Mouse (Mus musculus) hindlimb bud, embryonic 11.5 days (tissue): ENCODE measurements around the gene Rnf186.

Experiments used
- DNase-seq: peaks from one replicate; pipeline ENCODE4 v3.0.0-alpha.2; 2012; ENCODE audit warnings: low read depth, low spot score; ENCODE audit errors: extremely low spot score

Gene Rnf186

GRCm38 (mm10) chr4:139007981-139008536, 41.1 kb downstream of the Rnf186 start:
- DNase-seq, result no peak

DNA sequence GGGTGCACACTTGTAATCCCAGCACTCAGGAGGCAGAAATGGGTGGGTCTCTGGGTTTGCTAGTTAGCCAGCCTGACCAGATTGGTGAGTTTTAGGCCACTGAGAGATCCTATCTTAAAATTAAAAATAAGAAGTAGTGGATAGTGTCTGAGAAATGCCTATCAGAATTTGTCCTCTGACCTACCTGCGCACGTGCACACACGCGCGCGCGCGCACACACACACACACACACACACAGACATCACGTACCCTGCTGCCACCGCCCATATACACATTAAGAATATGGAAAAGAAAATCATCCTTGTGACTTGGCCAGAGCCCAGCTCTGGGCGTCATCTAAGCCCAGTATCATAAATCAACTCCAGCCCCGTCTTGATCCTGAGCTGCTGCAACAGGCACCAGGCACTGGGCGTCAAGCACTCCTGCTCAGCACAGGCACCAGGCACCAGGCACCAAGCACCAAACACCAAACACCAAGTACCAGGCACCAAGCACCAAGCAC, 44.3 kb downstream of the Rnf186 start:
- no peak for DNase-seq

DNA sequence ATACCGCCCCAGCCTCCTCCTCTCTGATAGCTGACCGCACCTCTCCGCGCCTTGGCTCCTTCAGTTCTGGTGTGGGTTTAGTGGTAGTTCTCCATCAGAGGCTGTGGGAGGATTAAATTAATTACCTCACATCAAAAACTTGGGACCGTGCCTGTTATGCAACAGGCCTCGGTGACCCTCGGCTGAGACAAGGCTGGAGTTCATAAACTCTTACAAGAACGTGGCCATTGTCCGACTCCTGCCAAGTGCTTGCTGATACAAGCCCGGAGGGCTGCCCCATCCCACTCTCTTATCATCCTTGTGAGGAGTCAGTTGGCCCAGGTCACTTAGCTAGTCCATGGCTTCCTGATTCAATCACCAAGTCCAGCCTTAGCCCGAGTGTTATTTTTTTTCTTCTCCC, 46.4 kb downstream of the Rnf186 start:
- no peak for DNase-seq

DNA sequence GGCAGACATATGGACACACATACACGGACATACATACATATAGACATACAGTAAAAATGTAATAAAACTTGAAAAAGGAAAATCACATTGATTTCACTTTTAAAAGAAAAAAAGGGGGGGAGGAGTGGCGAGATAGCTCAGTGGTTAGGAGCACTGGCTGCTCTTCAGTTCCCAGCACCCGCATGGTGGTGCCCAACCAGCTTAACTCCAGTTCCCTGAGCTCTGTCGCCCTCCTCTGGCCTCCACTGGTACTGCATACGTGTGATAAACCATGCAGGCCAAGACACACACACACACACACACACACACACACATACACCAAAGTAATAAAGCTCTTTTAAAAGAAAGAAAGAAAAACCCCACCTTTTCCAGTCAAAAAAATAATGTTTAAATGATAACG, 47.9 kb downstream of the Rnf186 start:
- no peak for DNase-seq
